Mouse (Mus musculus): ENCODE results near the gene Camp. TPM values are rescaled to one million over a fixed set of nuclear protein-coding genes. Genes with fewer than 3 reads are reported as not detected.

Camp gene
- polyA plus RNA-seq, 1 experiment from 2014 or later: 0.76 TPM

- no peak overlapping the region for H3K4me2 ChIP-seq (ENCODE audit: low read depth, low read length)
- WGBS: 76% methylated on average over 3 of the region's 3 CpGs
These were observed 13.7 kb upstream of the Camp start for GRCm38 (mm10) chr9:109863085-109863484.

GRCm38 (mm10) chr9:109862397-109863044, 13.1 kb upstream of the Camp start:
- H3K4me2 ChIP-seq (ENCODE audit: low read depth, low read length): peak overlapping the region; percentile 31; the same call in 1 of the 2 replicates
- no peak overlapping the region for H3K27ac ChIP-seq (ENCODE audit: low read depth, low read length)
- no peak overlapping the region for H3K4me3 ChIP-seq (ENCODE audit: low read depth, low read length)
- H3K4me1 ChIP-seq (ENCODE audit: control insufficient read depth, insufficient read depth, low read length): no peaks in the 10 kb centered on the region
- 21% methylated on average over 20 of the region's 20 CpGs for WGBS
- peak; percentile 71; the same call in 1 of the 2 replicates for ATAC-seq (ENCODE audit: low read depth)
- no peak overlapping the region for H3K9ac ChIP-seq (replicated peaks; ENCODE audit: low read depth, low read length)
- no peaks in the 10 kb centered on the region for H3K9me3 ChIP-seq (ENCODE audit: control insufficient read depth, low read length)
- H3K36me3 ChIP-seq (ENCODE audit: control insufficient read depth, insufficient read depth, low read length): no peaks in the 10 kb centered on the region
- H3K27me3 ChIP-seq (ENCODE audit: control insufficient read depth, insufficient read depth, low read length): no peaks in the 10 kb centered on the region

More at GRCm38 (mm10) chr9:109863085-109863484, 13.7 kb upstream of the Camp start:
- Histone ChIP-seq H3K4me3 (ENCODE audit: low read depth, low read length) (no peak overlapping the region), H3K27ac (ENCODE audit: low read depth, low read length) (no peak overlapping the region), H3K27me3 (ENCODE audit: control insufficient read depth, insufficient read depth, low read length) (no peaks in the 10 kb centered on the region), H3K9ac (replicated peaks; ENCODE audit: low read depth, low read length) (no peak overlapping the region), H3K36me3 (ENCODE audit: control insufficient read depth, insufficient read depth, low read length) (no peaks in the 10 kb centered on the region), H3K9me3 (ENCODE audit: control insufficient read depth, low read length) (no peaks in the 10 kb centered on the region), H3K4me1 (ENCODE audit: control insufficient read depth, insufficient read depth, low read length) (no peaks in the 10 kb centered on the region)
- no peak for ATAC-seq (ENCODE audit: low read depth)

GRCm38 (mm10) chr9:109855947-109856346, 6.5 kb upstream of the Camp start:
- no peaks in the 10 kb centered on the region for H3K4me1 ChIP-seq (ENCODE audit: control insufficient read depth, insufficient read depth, low read length)
- WGBS: 81% methylated on average over 6 of the region's 6 CpGs
- H3K4me3 ChIP-seq (ENCODE audit: low read depth, low read length): no peak overlapping the region
- ATAC-seq (ENCODE audit: low read depth): no peak
- no peak overlapping the region for H3K9ac ChIP-seq (replicated peaks; ENCODE audit: low read depth, low read length)
- H3K9me3 ChIP-seq (ENCODE audit: control insufficient read depth, low read length): no peaks in the 10 kb centered on the region
- H3K4me2 ChIP-seq (ENCODE audit: low read depth, low read length): no peak overlapping the region
- no peak overlapping the region for H3K27ac ChIP-seq (ENCODE audit: low read depth, low read length)
- H3K36me3 ChIP-seq (ENCODE audit: control insufficient read depth, insufficient read depth, low read length): no peaks in the 10 kb centered on the region
- no peaks in the 10 kb centered on the region for H3K27me3 ChIP-seq (ENCODE audit: control insufficient read depth, insufficient read depth, low read length)

GRCm38 (mm10) chr9:109854341-109854740, 4.9 kb upstream of the Camp start:
- Histone ChIP-seq H3K4me2 (ENCODE audit: low read depth, low read length) (no peak overlapping the region), H3K36me3 (ENCODE audit: control insufficient read depth, insufficient read depth, low read length) (no peaks in the 10 kb centered on the region), H3K27ac (ENCODE audit: low read depth, low read length) (no peak overlapping the region), H3K27me3 (ENCODE audit: control insufficient read depth, insufficient read depth, low read length) (no peaks in the 10 kb centered on the region), H3K4me3 (ENCODE audit: low read depth, low read length) (no peak overlapping the region), H3K4me1 (ENCODE audit: control insufficient read depth, insufficient read depth, low read length) (no peaks in the 10 kb centered on the region), H3K9ac (replicated peaks; ENCODE audit: low read depth, low read length) (no peak overlapping the region), H3K9me3 (ENCODE audit: control insufficient read depth, low read length) (no peaks in the 10 kb centered on the region)
- no peak for ATAC-seq (ENCODE audit: low read depth)
- WGBS: 86% methylated on average over 2 of the region's 2 CpGs

- Histone ChIP-seq H3K9me3 (ENCODE audit: control insufficient read depth, low read length) (no peaks in the 10 kb centered on the region), H3K4me2 (ENCODE audit: low read depth, low read length) (no peak overlapping the region), H3K27me3 (ENCODE audit: control insufficient read depth, insufficient read depth, low read length) (no peaks in the 10 kb centered on the region), H3K4me1 (ENCODE audit: control insufficient read depth, insufficient read depth, low read length) (no peaks in the 10 kb centered on the region), H3K9ac (replicated peaks; ENCODE audit: low read depth, low read length) (no peak overlapping the region), H3K36me3 (ENCODE audit: control insufficient read depth, insufficient read depth, low read length) (0 out of 2 replicates have a peak, but pooled peaks cover 4% of the 10 kb centered on the region), H3K4me3 (ENCODE audit: low read depth, low read length) (no peak overlapping the region), H3K27ac (ENCODE audit: low read depth, low read length) (no peak overlapping the region)
- 90% methylated on average over 5 of the region's 5 CpGs for WGBS
- no peak for ATAC-seq (ENCODE audit: low read depth)
These were observed 682 bp upstream of the Camp start for GRCm38 (mm10) chr9:109850099-109850498.

- peak; percentile 71 for ATAC-seq (ENCODE audit: low read depth)
- WGBS: 8% methylated on average over 6 of the region's 6 CpGs
- no peak overlapping the region for H3K27ac ChIP-seq (ENCODE audit: low read depth, low read length)
These were observed 16.4 kb downstream of the Camp start for GRCm38 (mm10) chr9:109833088-109833412.

GRCm38 (mm10) chr9:109832391-109833087, 16.9 kb downstream of the Camp start, which contains the start of gene Nme6:
TSS of gene Nme6 (plus strand) at chr9:109832749.
- Histone ChIP-seq H3K27me3 (ENCODE audit: control insufficient read depth, insufficient read depth, low read length) (no peaks in the 10 kb centered on the region), H3K36me3 (ENCODE audit: control insufficient read depth, insufficient read depth, low read length) (0 out of 2 replicates have a peak, but pooled peaks cover 2% of the 10 kb centered on the region), H3K4me1 (ENCODE audit: control insufficient read depth, insufficient read depth, low read length) (peaks cover 3% of the 10 kb centered on the region; the same call in 1 of the 2 replicates), H3K27ac (ENCODE audit: low read depth, low read length) (peak within 1 kb of the TSS; percentile 76), H3K9ac (replicated peaks; ENCODE audit: low read depth, low read length) (peak within 1 kb of the TSS; percentile 65), H3K4me2 (ENCODE audit: low read depth, low read length) (peak within 1 kb of the TSS; percentile 82), H3K9me3 (ENCODE audit: control insufficient read depth, low read length) (no peaks in the 10 kb centered on the region), H3K4me3 (ENCODE audit: low read depth, low read length) (peak within 1 kb of the TSS; percentile 60)
- under 1% methylated on average over 32 of the region's 32 CpGs for WGBS
- peak; percentile 97 for ATAC-seq (ENCODE audit: low read depth)

More at GRCm38 (mm10) chr9:109833088-109833412, 16.4 kb downstream of the Camp start:
- Histone ChIP-seq H3K9ac (replicated peaks; ENCODE audit: low read depth, low read length) (peak overlapping the region; percentile 65), H3K36me3 (ENCODE audit: control insufficient read depth, insufficient read depth, low read length) (0 out of 2 replicates have a peak, but pooled peaks cover 2% of the 10 kb centered on the region), H3K4me3 (ENCODE audit: low read depth, low read length) (peak overlapping the region; percentile 60), H3K4me2 (ENCODE audit: low read depth, low read length) (peak overlapping the region; percentile 82), H3K9me3 (ENCODE audit: control insufficient read depth, low read length) (no peaks in the 10 kb centered on the region), H3K27me3 (ENCODE audit: control insufficient read depth, insufficient read depth, low read length) (no peaks in the 10 kb centered on the region), H3K4me1 (ENCODE audit: control insufficient read depth, insufficient read depth, low read length) (peaks cover 3% of the 10 kb centered on the region; the same call in 1 of the 2 replicates)

GRCm38 (mm10) chr9:109826181-109826580, 23.2 kb downstream of the Camp start:
- H3K27ac ChIP-seq (ENCODE audit: low read depth, low read length): no peak overlapping the region
- H3K36me3 ChIP-seq (ENCODE audit: control insufficient read depth, insufficient read depth, low read length): no peaks in the 10 kb centered on the region
- WGBS: 75% methylated on average over 5 of the region's 5 CpGs
- H3K9me3 ChIP-seq (ENCODE audit: control insufficient read depth, low read length): no peaks in the 10 kb centered on the region
- H3K4me3 ChIP-seq (ENCODE audit: low read depth, low read length): no peak overlapping the region
- ATAC-seq (ENCODE audit: low read depth): no peak
- H3K9ac ChIP-seq (replicated peaks; ENCODE audit: low read depth, low read length): no peak overlapping the region
- no peaks in the 10 kb centered on the region for H3K27me3 ChIP-seq (ENCODE audit: control insufficient read depth, insufficient read depth, low read length)
- H3K4me1 ChIP-seq (ENCODE audit: control insufficient read depth, insufficient read depth, low read length): no peaks in the 10 kb centered on the region
- no peak overlapping the region for H3K4me2 ChIP-seq (ENCODE audit: low read depth, low read length)

GRCm38 (mm10) chr9:109825739-109826138, 23.7 kb downstream of the Camp start:
- 73% methylated on average over 4 of the region's 4 CpGs for WGBS
- Histone ChIP-seq H3K9me3 (ENCODE audit: control insufficient read depth, low read length) (no peaks in the 10 kb centered on the region), H3K36me3 (ENCODE audit: control insufficient read depth, insufficient read depth, low read length) (no peaks in the 10 kb centered on the region), H3K4me2 (ENCODE audit: low read depth, low read length) (no peak overlapping the region), H3K27me3 (ENCODE audit: control insufficient read depth, insufficient read depth, low read length) (no peaks in the 10 kb centered on the region), H3K27ac (ENCODE audit: low read depth, low read length) (no peak overlapping the region), H3K4me1 (ENCODE audit: control insufficient read depth, insufficient read depth, low read length) (no peaks in the 10 kb centered on the region), H3K4me3 (ENCODE audit: low read depth, low read length) (no peak overlapping the region), H3K9ac (replicated peaks; ENCODE audit: low read depth, low read length) (no peak overlapping the region)
- ATAC-seq (ENCODE audit: low read depth): no peak
